Mouse (Mus musculus) Muller cell, postnatal 12 days (primary cell): ENCODE measurements around the gene Ermp1.
"Not testable (repeated sequence)": the region's sequence is repeated elsewhere in the genome, so short reads cannot be mapped to it uniquely, and the experiment has no call there.

Experiments used
- DNase-seq: peaks from one replicate; pipeline ENCODE4 v3.0.0-alpha.2; 2015; ENCODE audit errors: inconsistent ontology term

The Ermp1 gene

GRCm38 (mm10) chr19:29603548-29604353 lies 44.5 kb downstream of the Ermp1 start:
- no peak for DNase-seq

GRCm38 (mm10) chr19:29598981-29599380 lies 49.2 kb downstream of the Ermp1 start:
- DNase-seq = no peak

GRCm38 (mm10) chr19:29596985-29597384 lies 51.2 kb downstream of the Ermp1 start:
- DNase-seq = no peak

GRCm38 (mm10) chr19:29596276-29596675 lies 51.9 kb downstream of the Ermp1 start:
- DNase-seq = no peak

- not testable (repeated sequence) for DNase-seq
Measured at GRCm38 (mm10) chr19:29593783-29594182, 54.4 kb downstream of the Ermp1 start.

GRCm38 (mm10) chr19:29583734-29584133 lies 64.5 kb downstream of the Ermp1 start:
- no peak for DNase-seq

GRCm38 (mm10) chr19:29582439-29582838 lies 65.8 kb downstream of the Ermp1 start:
- DNase-seq = no peak

- no peak for DNase-seq
Measured at GRCm38 (mm10) chr19:29566512-29566911, 81.7 kb downstream of the Ermp1 start.

- peak; percentile 43 for DNase-seq
Measured at GRCm38 (mm10) chr19:29563258-29563779, 84.9 kb downstream of the Ermp1 start.

GRCm38 (mm10) chr19:29562603-29563002 lies 85.6 kb downstream of the Ermp1 start:
- no peak for DNase-seq

- DNase-seq = no peak
Measured at GRCm38 (mm10) chr19:29562166-29562565, 86.0 kb downstream of the Ermp1 start.
